In genomic region chr1:59481456-59482291, GRCm38 (mm10) we compare ENCODE assay signal across 8 mouse cellular contexts. TPM values are rescaled to one million over a fixed set of nuclear protein-coding genes. Genes with fewer than 3 reads are reported as not detected.
A peak's percentile ranks its signal among the peaks of the same experiment; 100 is the strongest.
DNase-seq lines count a peak whose midpoint lies in the region; ATAC-seq and TF ChIP-seq lines count a peak whose summit lies in the region.

No protein-coding gene starts in this region.

- peak overlapping the region; percentile 99 for H3K27ac ChIP-seq in embryonic facial prominence, embryonic 13.5 days
- peak overlapping the region; percentile 97 for H3K27ac ChIP-seq in limb, embryonic 14.5 days (replicated peaks; ENCODE audit: low read depth, low read length)
- H3K27ac ChIP-seq in midbrain, postnatal 0 days (ENCODE audit: low read depth, low read length) = peak overlapping the region; percentile 62; the same call in 1 of the 2 replicates

- ATAC-seq in embryonic facial prominence, embryonic 13.5 days (ENCODE audit: insufficient number of reproducible peaks, insufficient read depth, low FRiP score, low TSS enrichment, low read depth) = peak; percentile 91
- peak; percentile 94 for ATAC-seq in limb, embryonic 14.5 days (ENCODE audit: low FRiP score, low read depth)
- ATAC-seq in midbrain, postnatal 0 days (ENCODE audit: low FRiP score) = peak; percentile 91

- TF ChIP-seq CTCF in midbrain, postnatal 0 days (IDR thresholded peaks at IDR 0.05) = peak; percentile 11

- peak; percentile 98 for DNase-seq in 3134 (ENCODE audit: extremely low read depth, insufficient read length, low spot score)
- DNase-seq in adrenal gland, postnatal 36 days = peak; percentile 94 to 95
- peak; percentile 97 for DNase-seq in heart, adult 8-10 months (ENCODE audit: low spot score)
- DNase-seq in kidney, adult 9 months = peak; percentile 98
- DNase-seq in limb, embryonic 14.5 days (ENCODE audit: low spot score) = peak; percentile 99
- DNase-seq in midbrain, postnatal 0 days (ENCODE audit: low spot score) = peak; percentile 96
- peak; percentile 75 to 80 for DNase-seq in spleen, postnatal 14 days (ENCODE audit: low spot score in 2 of 2)

- WGBS in embryonic facial prominence, embryonic 13.5 days = 1% methylated on average over 57 of the region's 57 CpGs
- under 1% methylated on average over 44 of the region's 57 CpGs for WGBS in limb, embryonic 14.5 days
- under 1% methylated on average over 57 of the region's 57 CpGs for WGBS in midbrain, postnatal 0 days

- H3K4me1 ChIP-seq in embryonic facial prominence, embryonic 13.5 days = peaks cover 44% of the 10 kb centered on the region
- H3K4me1 ChIP-seq in limb, embryonic 14.5 days (ENCODE audit: control insufficient read depth, insufficient read depth, low read length) = peaks cover 33% of the 10 kb centered on the region
- H3K4me1 ChIP-seq in midbrain, postnatal 0 days (ENCODE audit: insufficient read depth, low read length) = peaks cover 13% of the 10 kb centered on the region

- H3K27me3 ChIP-seq in embryonic facial prominence, embryonic 13.5 days = no peaks in the 10 kb centered on the region
- H3K27me3 ChIP-seq in limb, embryonic 14.5 days (ENCODE audit: control insufficient read depth, insufficient read depth, low read length) = no peaks in the 10 kb centered on the region
- peaks cover 13% of the 10 kb centered on the region for H3K27me3 ChIP-seq in midbrain, postnatal 0 days (ENCODE audit: insufficient read depth, low read length)

- H3K4me2 ChIP-seq in embryonic facial prominence, embryonic 13.5 days = peak overlapping the region; percentile 99
- H3K4me2 ChIP-seq in limb, embryonic 14.5 days (replicated peaks; ENCODE audit: low read depth, low read length, severe bottlenecking) = peak overlapping the region; percentile 99
- H3K4me2 ChIP-seq in midbrain, postnatal 0 days (ENCODE audit: low read depth, low read length, poor library complexity, severe bottlenecking) = peak overlapping the region; percentile 96

- peak overlapping the region; percentile 93 for H3K4me3 ChIP-seq in embryonic facial prominence, embryonic 13.5 days
- peak overlapping the region; percentile 87 for H3K4me3 ChIP-seq in limb, embryonic 14.5 days (replicated peaks; ENCODE audit: low read length)
- peak overlapping the region; percentile 55 for H3K4me3 ChIP-seq in midbrain, postnatal 0 days (ENCODE audit: low read depth, low read length)

- peaks cover 7% of the 10 kb centered on the region for H3K36me3 ChIP-seq in embryonic facial prominence, embryonic 13.5 days
- peaks cover 17% of the 10 kb centered on the region for H3K36me3 ChIP-seq in limb, embryonic 14.5 days (ENCODE audit: control insufficient read depth, insufficient read depth, low read length)
- no peaks in the 10 kb centered on the region for H3K36me3 ChIP-seq in midbrain, postnatal 0 days (ENCODE audit: insufficient read depth, low read length)

- H3K9ac ChIP-seq in embryonic facial prominence, embryonic 13.5 days = peak overlapping the region; percentile 95
- peak overlapping the region; percentile 89 for H3K9ac ChIP-seq in limb, embryonic 14.5 days (ENCODE audit: low read depth, low read length, severe bottlenecking)
- H3K9ac ChIP-seq in midbrain, postnatal 0 days (replicated peaks; ENCODE audit: low read length, poor library complexity, severe bottlenecking) = peak overlapping the region; percentile 63

- TF ChIP-seq POLR2A in limb, embryonic 14.5 days (IDR thresholded peaks at IDR 0.05; ENCODE audit: borderline replicate concordance, extremely low read depth, insufficient read depth, insufficient read length) = peak; percentile 92; the same call in 1 of the 2 replicates

- H3K9me3 ChIP-seq in embryonic facial prominence, embryonic 13.5 days = no peaks in the 10 kb centered on the region
- H3K9me3 ChIP-seq in limb, embryonic 14.5 days (ENCODE audit: control insufficient read depth, low read length) = no peaks in the 10 kb centered on the region
- no peaks in the 10 kb centered on the region for H3K9me3 ChIP-seq in midbrain, postnatal 0 days (ENCODE audit: low read length)

RNA-seq across cellular contexts. Expression of gene Fzd7, which starts 0.6 kb away (rescaled TPM):
- 10 to 100 TPM; 11.2 to 17.7 TPM for total RNA-seq in adrenal gland, postnatal 36 days (2021)
- 13.4 and 13.7 TPM in 2 replicates for polyA plus RNA-seq in embryonic facial prominence, embryonic 13.5 days (2015; fragmentation: Nextera tagmentation; extraction: Ambion mirVana)
- total RNA-seq in heart, adult 8-10 months (2022) = 1 to 10 TPM; 6.2 to 8.5 (median 7.6) TPM
- 27.5 and 38.0 TPM in 2 replicates for polyA plus RNA-seq in limb, embryonic 14.5 days (2012; rRNA removed)
- 14.8 and 14.9 TPM in 2 replicates for polyA plus RNA-seq in limb, embryonic 14.5 days (2014; fragmentation: Nextera tagmentation; extraction: Ambion mirVana)
- 11.9 and 12.8 TPM in 2 replicates for total RNA-seq in midbrain, postnatal 0 days (2014; rRNA removed)
- 1.6 and 1.7 TPM in 2 replicates for polyA plus RNA-seq in midbrain, postnatal 0 days (2015; fragmentation: Nextera tagmentation; extraction: Ambion mirVana)

RNA-seq across cellular contexts. Expression of gene Gm973, which starts 34.4 kb away (rescaled TPM):
- total RNA-seq in adrenal gland, postnatal 36 days (2021) = 10 to 100 TPM in 1 of 2 experiments, under 1 TPM in 1; 0.86 to 23.1 TPM
- polyA plus RNA-seq in embryonic facial prominence, embryonic 13.5 days (2015; fragmentation: Nextera tagmentation; extraction: Ambion mirVana) = 2.7 and 2.8 TPM in 2 replicates
- under 1 TPM in 2 of 4 experiments, not detected in 2; 0.16 to 0.53 TPM for total RNA-seq in heart, adult 8-10 months (2022)
- 2.2 and 2.8 TPM in 2 replicates for polyA plus RNA-seq in limb, embryonic 14.5 days (2012; rRNA removed)
- 1.8 and 2.1 TPM in 2 replicates for polyA plus RNA-seq in limb, embryonic 14.5 days (2014; fragmentation: Nextera tagmentation; extraction: Ambion mirVana)
- total RNA-seq in midbrain, postnatal 0 days (2014; rRNA removed) = 6.0 and 7.5 TPM in 2 replicates
- polyA plus RNA-seq in midbrain, postnatal 0 days (2015; fragmentation: Nextera tagmentation; extraction: Ambion mirVana) = 13.6 and 15.0 TPM in 2 replicates

Comparison
In these comparisons a context has a peak if more than half of its experiments do, and no peak if none do; other contexts are left out.
1. Peak in every context shown above with its lines: DNase-seq, ATAC-seq, H3K4me3 ChIP-seq and H3K27ac ChIP-seq.